Comparison of ENCODE assay signal across 8 mouse cellular contexts in the genomic region with DNA sequence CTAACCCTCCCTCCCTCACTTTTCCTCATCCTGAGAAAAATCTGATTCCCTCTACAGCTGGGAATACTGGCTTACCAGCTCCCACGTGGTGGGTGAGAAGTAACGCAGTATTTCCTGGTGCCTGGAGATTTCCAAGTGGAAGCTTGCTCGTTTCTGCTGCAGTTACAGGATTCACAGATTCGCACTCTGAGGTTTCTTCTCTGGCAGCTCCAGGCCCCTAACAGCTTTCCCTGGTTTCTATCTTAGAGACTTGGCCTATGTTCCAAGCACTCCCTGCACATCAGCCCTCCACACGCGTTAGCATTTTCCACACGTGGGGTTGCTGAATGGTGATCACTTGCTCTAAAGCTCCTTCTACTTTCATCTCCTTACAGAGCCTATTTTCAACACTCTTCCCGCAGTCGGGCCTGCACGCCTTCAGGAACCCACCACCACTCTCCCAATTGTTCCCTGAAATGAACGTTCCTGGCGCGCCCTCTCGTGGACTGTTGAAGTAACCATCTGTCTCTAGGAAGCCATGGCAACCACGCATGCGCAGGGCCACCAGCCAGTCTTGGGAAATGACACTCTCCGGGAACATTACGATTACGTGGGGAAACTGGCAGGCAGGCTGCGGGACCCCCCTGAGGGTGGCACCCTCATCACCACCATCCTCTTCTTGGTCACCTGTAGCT. TPM values are rescaled to one million over a fixed set of nuclear protein-coding genes. Genes with fewer than 3 reads are reported as not detected.
DNase-seq lines count a peak whose midpoint lies in the region; ATAC-seq and TF ChIP-seq lines count a peak whose summit lies in the region.

No protein-coding gene starts in this region.

- H3K9me3 ChIP-seq in forebrain, embryonic 11.5 days (ENCODE audit: control insufficient read depth, low read length): peaks cover 5% of the 10 kb centered on the region; the same call in 1 of the 2 replicates
- no peaks in the 10 kb centered on the region; the same call in 1 of the 2 replicates for H3K9me3 ChIP-seq in heart, embryonic 16.5 days (replicated peaks; ENCODE audit: control insufficient read depth, low read length)
- no peaks in the 10 kb centered on the region for H3K9me3 ChIP-seq in liver, embryonic 13.5 days (replicated peaks)
- H3K9me3 ChIP-seq in neural tube, embryonic 11.5 days (ENCODE audit: control insufficient read depth, low read length): no peaks in the 10 kb centered on the region
- 0 out of 2 replicates have a peak, but pooled peaks cover 5% of the 10 kb centered on the region for H3K9me3 ChIP-seq in stomach, embryonic 16.5 days (replicated peaks; ENCODE audit: control insufficient read depth, low read length)

- TF ChIP-seq CTCF in C2C12 (IDR thresholded peaks at IDR 0.05; ENCODE audit: control insufficient read depth, insufficient read depth, insufficient read length): peak; percentile 75

- no peak overlapping the region for H3K4me3 ChIP-seq in C2C12 (ENCODE audit: insufficient read depth, poor library complexity, severe bottlenecking)
- H3K4me3 ChIP-seq in brown adipose tissue, adult 24 weeks (ENCODE audit: insufficient read depth, low read depth, low read length): peak overlapping the region; percentile 38; the same call in 1 of the 2 replicates
- H3K4me3 ChIP-seq in forebrain, embryonic 11.5 days (ENCODE audit: low read depth, low read length): peak overlapping the region; percentile 19
- H3K4me3 ChIP-seq in heart, embryonic 16.5 days (ENCODE audit: low read length): peak overlapping the region; percentile 7; the same call in 1 of the 2 replicates
- no peak overlapping the region for H3K4me3 ChIP-seq in liver, embryonic 13.5 days (replicated peaks)
- no peak overlapping the region for H3K4me3 ChIP-seq in neural tube, embryonic 11.5 days (ENCODE audit: low read depth, low read length)
- H3K4me3 ChIP-seq in stomach, embryonic 16.5 days (replicated peaks; ENCODE audit: low read length): no peak overlapping the region; the same call in 1 of the 2 replicates

- no peak overlapping the region for H3ac ChIP-seq in C2C12 (ENCODE audit: control insufficient read depth, insufficient read length, low read depth)

- peak overlapping the region; percentile 57 for H3K27ac ChIP-seq in brown adipose tissue, adult 24 weeks (replicated peaks; ENCODE audit: low read depth, low read length)
- no peak overlapping the region for H3K27ac ChIP-seq in forebrain, embryonic 11.5 days (ENCODE audit: low read depth, low read length)
- peak overlapping the region; percentile 51 for H3K27ac ChIP-seq in heart, embryonic 16.5 days (ENCODE audit: low read length)
- peak overlapping the region; percentile 34; the same call in 1 of the 2 replicates for H3K27ac ChIP-seq in liver, embryonic 13.5 days
- H3K27ac ChIP-seq in neural tube, embryonic 11.5 days (ENCODE audit: low read depth, low read length): peak overlapping the region; percentile 7; the same call in 1 of the 2 replicates
- H3K27ac ChIP-seq in stomach, embryonic 16.5 days (ENCODE audit: low read length): peak overlapping the region; percentile 65

- H3K27me3 ChIP-seq in C2C12 (ENCODE audit: control insufficient read depth, insufficient read depth, insufficient read length): no peaks in the 10 kb centered on the region
- no peaks in the 10 kb centered on the region for H3K27me3 ChIP-seq in forebrain, embryonic 11.5 days (ENCODE audit: control insufficient read depth, insufficient read depth, low read length)
- H3K27me3 ChIP-seq in heart, embryonic 16.5 days (ENCODE audit: control insufficient read depth, insufficient read depth, low read length): no peaks in the 10 kb centered on the region
- H3K27me3 ChIP-seq in liver, embryonic 13.5 days: no peaks in the 10 kb centered on the region
- no peaks in the 10 kb centered on the region for H3K27me3 ChIP-seq in neural tube, embryonic 11.5 days (ENCODE audit: control insufficient read depth, insufficient read depth, low read length)
- no peaks in the 10 kb centered on the region for H3K27me3 ChIP-seq in stomach, embryonic 16.5 days (ENCODE audit: control insufficient read depth, insufficient read depth, low read length)

- H3K4me2 ChIP-seq in forebrain, embryonic 11.5 days (ENCODE audit: low read depth, low read length, severe bottlenecking): peak overlapping the region; percentile 43
- H3K4me2 ChIP-seq in heart, embryonic 16.5 days (ENCODE audit: low read depth, low read length): peak overlapping the region; percentile 50
- no peak overlapping the region for H3K4me2 ChIP-seq in liver, embryonic 13.5 days
- peak overlapping the region; percentile 32 for H3K4me2 ChIP-seq in neural tube, embryonic 11.5 days (ENCODE audit: low read depth)
- peak overlapping the region; percentile 23 for H3K4me2 ChIP-seq in stomach, embryonic 16.5 days (ENCODE audit: low read depth, low read length)

- peak overlapping the region; percentile 61 for H3K9ac ChIP-seq in forebrain, embryonic 11.5 days (ENCODE audit: low read length)
- peak overlapping the region; percentile 52 for H3K9ac ChIP-seq in heart, embryonic 16.5 days (ENCODE audit: low read length)
- H3K9ac ChIP-seq in liver, embryonic 13.5 days: no peak overlapping the region
- H3K9ac ChIP-seq in neural tube, embryonic 11.5 days (ENCODE audit: low read length): peak overlapping the region; percentile 41
- peak overlapping the region; percentile 51 for H3K9ac ChIP-seq in stomach, embryonic 16.5 days (ENCODE audit: low read length)

- WGBS in forebrain, embryonic 11.5 days: 4% methylated on average over 20 of the region's 20 CpGs
- WGBS in heart, embryonic 16.5 days: 6% methylated on average over 20 of the region's 20 CpGs
- WGBS in liver, embryonic 13.5 days (ENCODE audit: insufficient replicate concordance): 8% methylated on average over 20 of the region's 20 CpGs
- 6% methylated on average over 20 of the region's 20 CpGs for WGBS in neural tube, embryonic 11.5 days
- 6% methylated on average over 20 of the region's 20 CpGs for WGBS in stomach, embryonic 16.5 days

- H3K4me1 ChIP-seq in brown adipose tissue, adult 24 weeks (ENCODE audit: control insufficient read depth, insufficient read depth, insufficient read length, low read length): peaks cover 3% of the 10 kb centered on the region
- H3K4me1 ChIP-seq in forebrain, embryonic 11.5 days (replicated peaks; ENCODE audit: control insufficient read depth, insufficient read depth, low read length): peaks cover 6% of the 10 kb centered on the region; the same call in 1 of the 2 replicates
- peaks cover 11% of the 10 kb centered on the region for H3K4me1 ChIP-seq in heart, embryonic 16.5 days (ENCODE audit: control insufficient read depth, insufficient read depth, low read length)
- H3K4me1 ChIP-seq in liver, embryonic 13.5 days (replicated peaks): no peaks in the 10 kb centered on the region; the same call in 1 of the 2 replicates
- H3K4me1 ChIP-seq in neural tube, embryonic 11.5 days (ENCODE audit: control insufficient read depth, insufficient read depth, low read length): peaks cover 15% of the 10 kb centered on the region
- H3K4me1 ChIP-seq in stomach, embryonic 16.5 days (ENCODE audit: control insufficient read depth, insufficient read depth, low read length): peaks cover 15% of the 10 kb centered on the region

- peak; percentile 98 for DNase-seq in forebrain, embryonic 11.5 days (ENCODE audit: low spot score)
- DNase-seq in kidney, postnatal 25 days: peak; percentile 91 to 97
- peak; percentile 64 for DNase-seq in liver, embryonic 13.5 days
- DNase-seq in neural tube, embryonic 11.5 days (ENCODE audit: low spot score): peak; percentile 97

- no peaks in the 10 kb centered on the region for H3K79me3 ChIP-seq in C2C12 (ENCODE audit: low read depth)

- ATAC-seq in forebrain, embryonic 11.5 days (replicated peaks; ENCODE audit: low FRiP score): peak; percentile 82
- ATAC-seq in heart, embryonic 16.5 days (replicated peaks; ENCODE audit: extremely low read depth, insufficient read depth, low FRiP score): peak; percentile 69; the same call in 1 of the 2 replicates
- ATAC-seq in liver, embryonic 13.5 days (ENCODE audit: low read depth): no peak
- ATAC-seq in neural tube, embryonic 11.5 days (ENCODE audit: insufficient read depth, low FRiP score, low TSS enrichment): peak; percentile 68
- ATAC-seq in stomach, embryonic 16.5 days (ENCODE audit: insufficient read depth, low FRiP score): peak; percentile 74

- H3K36me3 ChIP-seq in C2C12 (ENCODE audit: control insufficient read depth, insufficient read depth): peaks cover 9% of the 10 kb centered on the region
- no peaks in the 10 kb centered on the region for H3K36me3 ChIP-seq in forebrain, embryonic 11.5 days (ENCODE audit: control insufficient read depth, insufficient read depth, low read length)
- H3K36me3 ChIP-seq in heart, embryonic 16.5 days (ENCODE audit: control insufficient read depth, insufficient read depth): peaks cover 16% of the 10 kb centered on the region
- H3K36me3 ChIP-seq in liver, embryonic 13.5 days: no peaks in the 10 kb centered on the region
- peaks cover 4% of the 10 kb centered on the region; the same call in 1 of the 2 replicates for H3K36me3 ChIP-seq in neural tube, embryonic 11.5 days (ENCODE audit: control insufficient read depth, insufficient read depth, low read length)
- peaks cover 10% of the 10 kb centered on the region; the same call in 1 of the 2 replicates for H3K36me3 ChIP-seq in stomach, embryonic 16.5 days (ENCODE audit: control insufficient read depth, insufficient read depth, low read length)

- no peaks in the 10 kb centered on the region for H3K79me2 ChIP-seq in C2C12 (ENCODE audit: control insufficient read depth, insufficient read depth)

TF ChIP-seq in C2C12, 6 proteins besides CTCF, POLR2A, EP300 and RAD21:
- no peak for TF ChIP-seq USF1 (IDR thresholded peaks at IDR 0.05; ENCODE audit: low read depth)
- no peak for TF ChIP-seq MYOG (IDR thresholded peaks at IDR 0.05; ENCODE audit: control insufficient read depth, extremely low read depth, insufficient read length)
- no peak for TF ChIP-seq MYOD1 (IDR thresholded peaks at IDR 0.05; ENCODE audit: control insufficient read depth, insufficient read length, low read depth)
- no peak for TF ChIP-seq MAX (IDR thresholded peaks at IDR 0.05)
- no peak for TF ChIP-seq CEBPB (IDR thresholded peaks at IDR 0.05; ENCODE audit: low read depth)
- no peak for TF ChIP-seq FOSL1 (IDR thresholded peaks at IDR 0.05; ENCODE audit: insufficient read depth, low read length, poor library complexity, severe bottlenecking)

RNA-seq across cellular contexts. Expression of gene S1pr3, which starts 10.0 kb away (rescaled TPM):
- polyA plus RNA-seq in C2C12 (2012; fragmentation: generic; extraction: Trizol): 15.0 TPM
- polyA plus RNA-seq in brown adipose tissue, adult 24 weeks (2012; ENCODE audit: insufficient read depth, insufficient read length, missing spikeins): 2.8 and 3.5 TPM in 2 replicates
- 47.2 and 48.4 TPM in 2 replicates for polyA plus RNA-seq in forebrain, embryonic 11.5 days (2014; fragmentation: Nextera tagmentation; extraction: Ambion mirVana)
- polyA plus RNA-seq in heart, embryonic 16.5 days (2015; fragmentation: Nextera tagmentation; extraction: Ambion mirVana): 23.4 and 30.2 TPM in 2 replicates
- polyA plus RNA-seq in liver, embryonic 13.5 days (2015; fragmentation: Nextera tagmentation; extraction: Ambion mirVana): 1.8 and 2.2 TPM in 2 replicates
- 52.2 and 55.8 TPM in 2 replicates for polyA plus RNA-seq in neural tube, embryonic 11.5 days (2014; fragmentation: Nextera tagmentation; extraction: Ambion mirVana)
- 36.8 and 37.0 TPM in 2 replicates for polyA plus RNA-seq in stomach, embryonic 16.5 days (2015; fragmentation: Nextera tagmentation; extraction: Ambion mirVana)

Comparison
In these comparisons a context has a peak if more than half of its experiments do, and no peak if none do; other contexts are left out.
1. H3K4me3 ChIP-seq: peak in brown adipose tissue, adult 24 weeks (single experiment), forebrain, embryonic 11.5 days (single experiment) and heart, embryonic 16.5 days (single experiment); none in C2C12 (single experiment), liver, embryonic 13.5 days (single experiment), neural tube, embryonic 11.5 days (single experiment) and stomach, embryonic 16.5 days (single experiment).
2. Peak in every context shown above with its lines, with median percentiles within 50 percentile points of each other: DNase-seq.